Mouse (Mus musculus): ENCODE measurements around the gene Ifnl3. TPM values are rescaled to one million over a fixed set of nuclear protein-coding genes. Genes with fewer than 3 reads are reported as not detected.

Gene Ifnl3
- total RNA-seq, 2 experiments from 2014 or later: not detected

Small RNA genes lying within 50 kb of the gene (microRNA-seq; reads per million reads assigned to microRNA genes)
- 0 to 0.75 reads per million in 2 experiments for gene Mir7049

Other genes starting within 250 kb of the Ifnl3 start
- gene Eid2b, start 245.1 kb upstream of the Ifnl3 start, total RNA-seq (2021): 10 to 100 TPM; 30.2 to 30.8 TPM
- gene Selenov, start 231.7 kb upstream of the Ifnl3 start, total RNA-seq (2021): under 1 TPM in 1 of 2 experiments, not detected in 1; 0.44 TPM
- gene Dll3, start 220.6 kb upstream of the Ifnl3 start, total RNA-seq (2021): 1 to 10 TPM; 1.5 to 1.6 TPM
- 10 to 100 TPM; 36.8 to 43.2 TPM for gene Timm50, start 210.8 kb upstream of the Ifnl3 start, total RNA-seq (2021)
- gene Supt5, start 184.1 kb upstream of the Ifnl3 start, total RNA-seq (2021): 100 to 1,000 TPM; 116 TPM
- gene Rps16, start 172.2 kb upstream of the Ifnl3 start, total RNA-seq (2021): 100 to 1,000 TPM; 462 to 497 TPM
- gene Plekhg2, start 150.2 kb upstream of the Ifnl3 start, total RNA-seq (2021): 1 to 10 TPM; 4.8 to 5.2 TPM
- gene Zfp36, start 142.6 kb upstream of the Ifnl3 start, total RNA-seq (2021): 1 to 10 TPM; 1.4 to 2.3 TPM
- 10 to 100 TPM; 20.3 to 22.0 TPM for gene Med29, start 130.1 kb upstream of the Ifnl3 start, total RNA-seq (2021)
- gene Paf1, start 129.9 kb upstream of the Ifnl3 start, total RNA-seq (2021): 10 to 100 TPM; 54.8 to 59.0 TPM
- 1 to 10 TPM; 1.4 to 1.5 TPM for gene Gmfg, start 85.4 kb upstream of the Ifnl3 start, total RNA-seq (2021)
- gene Lrfn1, start 70.9 kb upstream of the Ifnl3 start, total RNA-seq (2021): 10 to 100 TPM; 93.0 to 96.9 TPM
- not detected for gene Ifnl2, start 12.4 kb upstream of the Ifnl3 start, total RNA-seq (2021)
- gene Sycn, start 18.0 kb downstream of the Ifnl3 start, total RNA-seq (2021): not detected
- under 1 TPM in 1 of 2 experiments, not detected in 1; 0.28 TPM for gene Nccrp1, start 24.4 kb downstream of the Ifnl3 start, total RNA-seq (2021)
- 10 to 100 TPM; 67.8 to 80.1 TPM for gene Samd4b, start 75.3 kb downstream of the Ifnl3 start, total RNA-seq (2021)
- 1 to 10 TPM; 8.6 to 8.8 TPM for gene Pak4, start 75.3 kb downstream of the Ifnl3 start, total RNA-seq (2021)
- 1 to 10 TPM; 2.2 to 2.4 TPM for gene Acp7, start 108.5 kb downstream of the Ifnl3 start, total RNA-seq (2021)
- 10 to 100 TPM; 24.6 TPM for gene Fbxo27, start 170.0 kb downstream of the Ifnl3 start, total RNA-seq (2021)
- gene Fbxo17, start 194.0 kb downstream of the Ifnl3 start, total RNA-seq (2021): 1 to 10 TPM; 1.9 to 2.3 TPM
- 10 to 100 TPM; 62.8 to 71.0 TPM for gene Mrps12, start 219.0 kb downstream of the Ifnl3 start, total RNA-seq (2021)
- gene Sars2, start 219.2 kb downstream of the Ifnl3 start, total RNA-seq (2021): 10 to 100 TPM; 11.0 to 11.6 TPM
- gene Ccer2, start 233.3 kb downstream of the Ifnl3 start, total RNA-seq (2021): 1 to 10 TPM; 1.1 to 2.9 TPM
- 100 to 1,000 TPM; 120 to 122 TPM for gene Sirt2, start 243.9 kb downstream of the Ifnl3 start, total RNA-seq (2021)
- gene Nfkbib, start 244.7 kb downstream of the Ifnl3 start, total RNA-seq (2021): 10 to 100 TPM; 35.0 to 38.6 TPM